8 mouse cellular contexts compared by ENCODE assay signal in the genomic region with DNA sequence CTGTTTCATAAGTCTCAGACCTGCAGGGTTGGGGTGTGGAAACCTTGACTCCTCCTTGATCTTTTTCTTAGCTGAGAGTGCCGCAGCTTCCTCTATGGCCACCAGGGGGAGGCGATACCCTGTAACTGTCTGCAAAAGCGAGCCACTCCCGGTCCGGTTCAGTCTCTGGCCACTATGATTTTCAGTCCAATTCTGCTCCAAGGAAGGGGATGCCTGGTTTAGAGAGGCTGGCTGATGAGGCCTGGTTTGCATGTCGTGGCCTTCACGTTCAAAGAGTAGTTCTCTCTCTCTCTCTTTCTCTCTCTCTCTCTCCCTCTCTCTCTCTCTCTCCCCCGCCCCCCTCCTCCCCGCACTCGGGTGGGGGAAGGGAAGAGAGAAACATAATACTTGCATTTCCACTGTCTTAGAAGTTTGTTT.
A peak's percentile ranks its signal among the peaks of the same experiment; 100 is the strongest.
DNase-seq lines count a peak whose midpoint lies in the region; ATAC-seq lines count a peak whose summit lies in the region.

No protein-coding gene starts in this region.

- DNase-seq in NIH3T3 (ENCODE audit: low read depth), result peak; percentile 90
- peak; percentile 88 to 91 for DNase-seq in cerebellum, postnatal 10 days
- DNase-seq in frontal cortex, postnatal 10 days (ENCODE audit: low spot score in 2 of 2), result peak; percentile 46 to 66
- DNase-seq in layer of hippocampus, postnatal 14 days (ENCODE audit: low spot score in 2 of 2), result peak; percentile 71 to 75
- DNase-seq in lung, postnatal 10 days, result peak; percentile 91
- DNase-seq in ovary, postnatal 14 days (ENCODE audit: low spot score), result peak; percentile 78
- DNase-seq in thymus, postnatal 10 days (ENCODE audit: low spot score in 2 of 2), result peak; percentile 70 to 78

- WGBS in hindbrain, embryonic 12.5 days, result 4% methylated on average over 10 of the region's 10 CpGs

- H3K4me2 ChIP-seq in hindbrain, embryonic 12.5 days (replicated peaks), result peak overlapping the region; percentile 63

- H3K4me1 ChIP-seq in hindbrain, embryonic 12.5 days, result peaks cover 9% of the 10 kb centered on the region

- H3K9ac ChIP-seq in hindbrain, embryonic 12.5 days, result peak overlapping the region; percentile 41; the same call in 1 of the 2 replicates

- no peaks in the 10 kb centered on the region for H3K36me3 ChIP-seq in hindbrain, embryonic 12.5 days

- no peaks in the 10 kb centered on the region for H3K9me3 ChIP-seq in hindbrain, embryonic 12.5 days (replicated peaks)

- ATAC-seq in hindbrain, embryonic 12.5 days (ENCODE audit: low FRiP score), result peak; percentile 77

- peak overlapping the region; percentile 32 for H3K4me3 ChIP-seq in hindbrain, embryonic 12.5 days

- H3K27me3 ChIP-seq in hindbrain, embryonic 12.5 days, result no peaks in the 10 kb centered on the region

- H3K27ac ChIP-seq in hindbrain, embryonic 12.5 days, result peak overlapping the region; percentile 49; the same call in 1 of the 2 replicates

Comparison
In these comparisons a context has a peak if more than half of its experiments do, and no peak if none do; other contexts are left out.
1. Peak in every context shown above with its lines: DNase-seq, ATAC-seq, H3K4me3 ChIP-seq and H3K27ac ChIP-seq.